Mouse (Mus musculus): ENCODE results near the gene Clec4a2.
"Not testable (repeated sequence)": the region's sequence is repeated elsewhere in the genome, so short reads cannot be mapped to it uniquely, and the experiment has no call there.

Clec4a2 gene

GRCm38 (mm10) chr6:123106128-123106527, at the start of gene Clec4a2:
Clec4a2 (plus strand) TSS chr6:123106428.
- not testable (repeated sequence) for DNase-seq

DNA sequence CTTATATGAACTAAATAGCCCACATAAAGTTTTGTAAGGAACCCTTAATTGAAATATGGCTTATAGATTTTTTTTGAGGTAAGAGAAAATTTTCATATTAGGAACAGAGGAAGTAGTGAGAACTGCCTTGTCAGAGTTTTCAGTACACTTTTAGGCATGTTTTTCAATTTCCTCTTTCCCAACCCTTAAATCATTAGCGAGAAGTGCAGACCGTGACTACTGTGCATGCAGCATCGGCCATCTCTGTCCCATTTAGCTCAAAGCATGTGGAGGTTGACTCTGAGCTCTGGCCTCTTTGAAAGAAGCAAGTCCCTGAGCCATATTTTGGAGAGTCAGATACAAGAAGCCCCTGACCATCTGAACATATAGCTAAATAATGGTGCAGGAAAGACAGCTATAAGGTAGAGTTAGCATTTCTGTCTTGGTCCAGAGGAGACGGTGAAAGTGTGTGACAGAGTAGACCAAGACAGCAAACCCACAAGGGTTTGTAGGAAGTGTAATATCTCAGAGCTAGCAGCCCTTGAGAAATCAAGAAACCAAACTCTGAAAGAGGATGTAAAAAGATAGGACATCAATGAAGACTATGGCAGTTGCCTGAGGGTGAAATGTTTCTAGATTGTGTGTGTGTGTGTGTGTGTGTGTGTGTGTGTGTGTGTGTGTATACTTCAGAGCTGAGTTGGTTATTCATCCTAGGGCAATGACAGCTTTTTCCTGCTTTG, 10.9 kb upstream of the Clec4a2 start:
- no peak for DNase-seq

GRCm38 (mm10) chr6:123123195-123123594, 17.0 kb downstream of the Clec4a2 start:
- no peak for DNase-seq

DNA sequence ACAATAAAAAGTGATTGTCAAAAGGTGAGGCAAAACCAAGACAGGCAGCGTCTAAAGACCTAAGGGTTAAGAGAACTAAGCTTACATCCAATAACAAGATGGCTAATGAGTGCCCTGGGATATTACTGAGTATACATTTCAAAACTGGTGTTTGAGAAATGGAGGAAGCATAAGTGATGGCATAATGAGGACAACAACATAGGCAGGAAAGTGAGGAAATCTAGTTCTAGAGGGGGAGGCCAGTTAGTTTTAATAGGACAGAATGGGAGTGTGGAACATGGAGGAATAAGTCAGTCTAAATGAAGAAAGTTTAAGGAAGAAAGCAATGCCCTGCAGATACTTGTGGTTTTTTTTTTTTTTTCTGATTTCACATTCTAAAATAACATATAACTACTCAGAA, 20.9 kb downstream of the Clec4a2 start:
- no peak for DNase-seq

DNA sequence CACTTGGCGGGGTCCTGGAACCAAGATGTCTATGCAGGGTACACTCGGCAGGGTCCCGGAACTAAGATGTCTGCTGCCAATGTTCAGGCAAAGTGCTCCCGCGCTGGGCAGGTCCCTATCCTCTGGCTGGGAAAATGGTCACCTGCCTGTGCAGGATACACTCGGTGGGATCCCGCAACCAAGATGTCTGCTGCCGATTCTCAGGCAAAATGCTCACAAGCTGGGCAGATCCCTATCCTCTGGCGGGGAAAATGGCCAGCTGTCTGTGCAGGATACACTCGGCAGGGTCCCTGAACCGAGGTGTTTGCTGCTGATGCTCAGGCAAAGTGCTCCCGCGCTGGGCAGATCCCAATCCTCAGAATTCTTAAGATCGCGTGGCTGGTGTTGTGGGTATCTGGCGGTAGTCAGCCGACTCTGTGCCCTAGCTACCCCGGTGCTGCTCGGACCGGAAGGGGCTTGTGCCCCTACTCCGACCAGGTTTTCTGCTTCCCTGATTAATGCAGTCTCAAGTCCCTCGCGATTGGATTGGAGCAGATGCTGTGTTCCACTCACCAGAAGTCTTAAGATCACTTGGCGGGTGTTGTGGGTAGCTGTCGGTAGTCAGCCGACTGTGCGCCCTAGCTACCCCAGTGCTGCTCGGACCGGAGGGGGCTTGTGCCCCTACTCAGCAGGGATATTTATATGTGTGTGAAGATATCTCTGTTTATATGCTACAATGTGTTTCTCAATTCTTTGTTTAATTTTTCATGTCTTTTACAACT, 31.7 kb downstream of the Clec4a2 start:
- not testable (repeated sequence) for DNase-seq

DNA sequence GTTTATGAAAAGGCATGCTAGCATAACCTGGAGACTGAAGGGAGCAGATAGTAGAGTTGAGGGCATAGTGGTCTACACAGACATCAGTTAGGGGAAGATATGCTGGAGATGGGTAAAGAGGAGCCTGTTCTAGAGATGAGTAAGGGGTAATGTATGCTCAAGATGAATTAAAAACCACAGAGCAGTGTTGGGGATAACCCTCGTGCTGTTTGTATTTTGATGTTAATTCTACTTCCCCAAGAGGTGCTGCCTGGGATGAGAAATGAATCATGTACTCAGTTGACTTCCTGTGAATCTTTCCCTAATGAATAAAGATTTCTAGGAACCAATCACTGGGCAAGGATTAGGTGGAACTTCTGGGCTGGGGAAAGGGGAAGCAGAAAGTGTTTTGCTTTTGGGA, 63.9 kb downstream of the Clec4a2 start:
- DNase-seq, result no peak

GRCm38 (mm10) chr6:123171040-123171439, 64.8 kb downstream of the Clec4a2 start:
- DNase-seq, result no peak

DNA sequence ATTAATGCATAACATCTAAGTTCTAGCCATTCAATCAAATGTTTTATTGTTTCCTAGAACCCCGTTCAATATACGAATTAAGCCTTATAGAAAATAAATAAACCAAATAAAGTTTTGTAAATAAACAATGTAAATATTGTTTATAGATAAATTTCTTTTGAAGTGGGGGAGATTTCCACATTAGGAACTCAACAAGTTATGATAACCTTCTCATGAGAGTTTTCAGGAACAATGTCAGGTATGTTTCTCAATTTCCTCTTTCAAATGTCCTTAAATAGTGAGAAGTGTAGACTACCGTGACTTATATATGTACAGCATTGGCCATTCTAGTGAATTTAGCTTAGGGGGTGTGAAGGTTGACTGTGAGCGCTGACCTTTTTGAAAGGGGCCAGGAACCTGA, 66.4 kb downstream of the Clec4a2 start, which contains the start of gene Clec4b2:
Clec4b2 (plus strand) TSS at position 301 of the 400 bp plus-strand sequence.
- no peak for DNase-seq

- no peak for DNase-seq
Measured at GRCm38 (mm10) chr6:123175549-123175948, 69.3 kb downstream of the Clec4a2 start.

- DNase-seq, result not testable (repeated sequence)
Measured at GRCm38 (mm10) chr6:123184862-123185261, 78.6 kb downstream of the Clec4a2 start.

All from cerebellum, adult 11 months (tissue).